In genomic region chr13:58112191-58112590, GRCm38 (mm10) we compare ENCODE assay signal across 7 mouse cellular contexts. TPM values are rescaled to one million over a fixed set of nuclear protein-coding genes. Genes with fewer than 3 reads are reported as not detected.
DNase-seq lines count a peak whose midpoint lies in the region; ATAC-seq and TF ChIP-seq lines count a peak whose summit lies in the region.

No protein-coding gene starts in this region.

- H3K4me2 ChIP-seq in lung, embryonic 15.5 days: peak overlapping the region; percentile 83
- peak overlapping the region; percentile 84 for H3K4me2 ChIP-seq in limb, embryonic 13.5 days (replicated peaks)
- peak overlapping the region; percentile 84 for H3K4me2 ChIP-seq in stomach, embryonic 15.5 days

- WGBS in lung, embryonic 15.5 days: 56% methylated on average over 10 of the region's 10 CpGs
- 52% methylated on average over 10 of the region's 10 CpGs for WGBS in lung, adult 2 months
- WGBS in hindbrain, embryonic 10.5 days: 77% methylated on average over 10 of the region's 10 CpGs
- 59% methylated on average over 10 of the region's 10 CpGs for WGBS in limb, embryonic 13.5 days
- 58% methylated on average over 10 of the region's 10 CpGs for WGBS in stomach, embryonic 15.5 days

- H3K27me3 ChIP-seq in lung, embryonic 15.5 days: no peaks in the 10 kb centered on the region
- H3K27me3 ChIP-seq in hindbrain, embryonic 10.5 days (ENCODE audit: insufficient read depth, poor library complexity, severe bottlenecking): peaks cover 3% of the 10 kb centered on the region
- peaks cover 5% of the 10 kb centered on the region; the same call in 1 of the 2 replicates for H3K27me3 ChIP-seq in limb, embryonic 13.5 days
- H3K27me3 ChIP-seq in stomach, embryonic 15.5 days (replicated peaks): no peaks in the 10 kb centered on the region

- peak overlapping the region; percentile 51; the same call in 1 of the 2 replicates for H3K9ac ChIP-seq in lung, embryonic 15.5 days
- peak overlapping the region; percentile 73 for H3K9ac ChIP-seq in limb, embryonic 13.5 days
- no peak overlapping the region for H3K9ac ChIP-seq in stomach, embryonic 15.5 days

- H3K36me3 ChIP-seq in lung, embryonic 15.5 days: no peaks in the 10 kb centered on the region
- no peaks in the 10 kb centered on the region for H3K36me3 ChIP-seq in hindbrain, embryonic 10.5 days
- no peaks in the 10 kb centered on the region for H3K36me3 ChIP-seq in limb, embryonic 13.5 days
- no peaks in the 10 kb centered on the region for H3K36me3 ChIP-seq in stomach, embryonic 15.5 days

- TF ChIP-seq CTCF in lung, adult 2 months (IDR thresholded peaks at IDR 0.05; ENCODE audit: insufficient read depth, low read length): no peak

- DNase-seq in lung, adult 2 months: no peak
- no peak for DNase-seq in hindbrain, embryonic 10.5 days (ENCODE audit: low spot score)
- no peak for DNase-seq in urinary bladder, adult 18-20 months (ENCODE audit: low spot score in 2 of 2)
- DNase-seq in kidney, postnatal 25 days: no peak

- ATAC-seq in lung, embryonic 15.5 days (ENCODE audit: borderline replicate concordance, extremely low read depth, low FRiP score, low TSS enrichment): no peak
- ATAC-seq in limb, embryonic 13.5 days (ENCODE audit: low FRiP score, low read depth): no peak
- ATAC-seq in stomach, embryonic 15.5 days (ENCODE audit: insufficient read depth, low FRiP score, low read depth): no peak

- H3K27ac ChIP-seq in lung, embryonic 15.5 days: no peak overlapping the region
- H3K27ac ChIP-seq in hindbrain, embryonic 10.5 days: no peak overlapping the region
- H3K27ac ChIP-seq in limb, embryonic 13.5 days: no peak overlapping the region; the same call in 1 of the 2 replicates
- H3K27ac ChIP-seq in stomach, embryonic 15.5 days: no peak overlapping the region

- TF ChIP-seq POLR2A in lung, adult 2 months (IDR thresholded peaks at IDR 0.05; ENCODE audit: borderline replicate concordance, extremely low read depth, low read depth, low read length): no peak

- H3K4me1 ChIP-seq in lung, embryonic 15.5 days: peaks cover 24% of the 10 kb centered on the region
- H3K4me1 ChIP-seq in lung, adult 2 months (ENCODE audit: control insufficient read depth, insufficient read depth, low read length): peaks cover 6% of the 10 kb centered on the region; the same call in 1 of the 2 replicates
- H3K4me1 ChIP-seq in hindbrain, embryonic 10.5 days (replicated peaks): peaks cover 25% of the 10 kb centered on the region
- H3K4me1 ChIP-seq in limb, embryonic 13.5 days: peaks cover 28% of the 10 kb centered on the region
- H3K4me1 ChIP-seq in stomach, embryonic 15.5 days: peaks cover 11% of the 10 kb centered on the region

- H3K9me3 ChIP-seq in lung, embryonic 15.5 days: no peaks in the 10 kb centered on the region
- H3K9me3 ChIP-seq in hindbrain, embryonic 10.5 days: no peaks in the 10 kb centered on the region
- no peaks in the 10 kb centered on the region for H3K9me3 ChIP-seq in limb, embryonic 13.5 days
- no peaks in the 10 kb centered on the region for H3K9me3 ChIP-seq in stomach, embryonic 15.5 days

- peak overlapping the region; percentile 57 for H3K4me3 ChIP-seq in lung, embryonic 15.5 days
- no peak overlapping the region for H3K4me3 ChIP-seq in lung, adult 2 months (replicated peaks; ENCODE audit: extremely low read depth, low read depth, low read length)
- H3K4me3 ChIP-seq in hindbrain, embryonic 10.5 days: peak overlapping the region; percentile 65
- peak overlapping the region; percentile 54 for H3K4me3 ChIP-seq in limb, embryonic 13.5 days
- peak overlapping the region; percentile 57 for H3K4me3 ChIP-seq in stomach, embryonic 15.5 days (replicated peaks)

RNA-seq across cellular contexts. Expression of gene Klhl3, which starts 1.2 kb away (rescaled TPM):
- 4.2 and 4.8 TPM in 2 replicates for polyA plus RNA-seq in lung, embryonic 15.5 days (2015; fragmentation: Nextera tagmentation; extraction: Ambion mirVana)
- polyA plus RNA-seq in lung, adult 2 months (2012; rRNA removed): 1.8 TPM in 2 replicates
- 1.9 and 3.4 TPM in 2 replicates for polyA plus RNA-seq in hindbrain, embryonic 10.5 days (2016; fragmentation: Nextera tagmentation; extraction: Ambion mirVana)
- 4.2 and 4.4 TPM in 2 replicates for polyA plus RNA-seq in limb, embryonic 13.5 days (2015; fragmentation: Nextera tagmentation; extraction: Ambion mirVana)
- polyA plus RNA-seq in stomach, embryonic 15.5 days (2015; fragmentation: Nextera tagmentation; extraction: Ambion mirVana): 3.2 and 3.4 TPM in 2 replicates

RNA-seq across cellular contexts. Expression of gene Hnrnpa0, which starts 16.2 kb away (rescaled TPM):
- 36.2 and 37.8 TPM in 2 replicates for polyA plus RNA-seq in lung, embryonic 15.5 days (2015; fragmentation: Nextera tagmentation; extraction: Ambion mirVana)
- polyA plus RNA-seq in lung, adult 2 months (2012; rRNA removed): 57.5 and 84.1 TPM in 2 replicates
- polyA plus RNA-seq in hindbrain, embryonic 10.5 days (2016; fragmentation: Nextera tagmentation; extraction: Ambion mirVana): 41.4 and 46.1 TPM in 2 replicates
- 52.9 and 58.5 TPM in 2 replicates for polyA plus RNA-seq in limb, embryonic 13.5 days (2015; fragmentation: Nextera tagmentation; extraction: Ambion mirVana)
- 34.1 and 34.7 TPM in 2 replicates for polyA plus RNA-seq in stomach, embryonic 15.5 days (2015; fragmentation: Nextera tagmentation; extraction: Ambion mirVana)

RNA-seq across cellular contexts. Expression of gene Idnk, which starts 45.3 kb away (rescaled TPM):
- 34.9 and 36.2 TPM in 2 replicates for polyA plus RNA-seq in lung, embryonic 15.5 days (2015; fragmentation: Nextera tagmentation; extraction: Ambion mirVana)
- 17.0 and 24.5 TPM in 2 replicates for polyA plus RNA-seq in lung, adult 2 months (2012; rRNA removed)
- 57.1 and 66.7 TPM in 2 replicates for polyA plus RNA-seq in hindbrain, embryonic 10.5 days (2016; fragmentation: Nextera tagmentation; extraction: Ambion mirVana)
- 38.9 and 41.3 TPM in 2 replicates for polyA plus RNA-seq in limb, embryonic 13.5 days (2015; fragmentation: Nextera tagmentation; extraction: Ambion mirVana)
- 40.0 TPM in 2 replicates for polyA plus RNA-seq in stomach, embryonic 15.5 days (2015; fragmentation: Nextera tagmentation; extraction: Ambion mirVana)
